Mouse (Mus musculus) limb, embryonic 15.5 days (tissue): Measurements from ENCODE around the gene Lrit2. TPM values are rescaled to one million over a fixed set of nuclear protein-coding genes. Genes with fewer than 3 reads are reported as not detected.

Source experiments
- ATAC-seq: fragments of 200-750 bp; cut with Nextera tagmentation; 2 replicates; pipeline ENCODE4 v1.8.0; 2017; ENCODE audit warnings: low read depth, moderate TSS enrichment; ENCODE audit not compliant: insufficient number of reproducible peaks, low FRiP score, low TSS enrichment
- H3K27ac ChIP-seq: fragments of 300-500 bp; sonication (generic); 2 replicates; pipeline ENCODE4 v1.5.1; 2015; ENCODE audit warnings: moderate library complexity, mild to moderate bottlenecking, inconsistent platforms
- H3K27me3 ChIP-seq: fragments of 300-500 bp; sonication (generic); 2 replicates; pipeline ENCODE4 v1.6.1; 2015; ENCODE audit warnings: inconsistent platforms
- H3K36me3 ChIP-seq: fragments of 300-500 bp; sonication (generic); 2 replicates; pipeline ENCODE4 v1.6.1; 2015; ENCODE audit warnings: inconsistent platforms
- H3K4me1 ChIP-seq: fragments of 300-500 bp; sonication (generic); 2 replicates; pipeline ENCODE4 v1.6.1; 2015; ENCODE audit warnings: inconsistent platforms
- H3K4me2 ChIP-seq: fragments of 300-500 bp; sonication (generic); 2 replicates; pipeline ENCODE4 v1.6.1; 2015; ENCODE audit warnings: mild to moderate bottlenecking, inconsistent platforms
- H3K4me3 ChIP-seq: fragments of 300-500 bp; sonication (generic); 2 replicates; pipeline ENCODE4 v1.5.1; 2015; ENCODE audit warnings: mild to moderate bottlenecking, inconsistent platforms
- H3K9ac ChIP-seq: fragments of 300-500 bp; sonication (generic); 2 replicates; pipeline ENCODE4 v1.6.1; 2015; ENCODE audit warnings: inconsistent platforms
- H3K9me3 ChIP-seq: fragments of 300-500 bp; sonication (generic); 2 replicates; pipeline ENCODE4 v1.6.1; 2016; ENCODE audit warnings: inconsistent platforms
- WGBS: fragments of 180-500 bp; shearing (Covaris S2); methylation state at CpG from one replicate; pipeline ENCODE4 v1.1.7; 2015; 5-methylcytosine and 5-hydroxymethylcytosine counted together
- polyA plus RNA-seq: library from polyadenylated mRNA; unstranded; fragments of >200 nt; fragmentation: Nextera tagmentation; extraction: Ambion mirVana; gene quantifications from 2 replicates; pipeline ENCODE4 v1.2.1, GENCODE M21; 2015

Gene Lrit2
- polyA plus RNA-seq, 1 experiment from 2014 or later = not detected

GRCm38 (mm10) chr14:37083755-37084154 is 16.0 kb downstream of the Lrit2 start:
- H3K4me1 ChIP-seq = no peaks in the 10 kb centered on the region
- no peak for ATAC-seq
- no peaks in the 10 kb centered on the region for H3K9me3 ChIP-seq
- no peaks in the 10 kb centered on the region for H3K27me3 ChIP-seq
- H3K27ac ChIP-seq = no peak overlapping the region
- no peak overlapping the region for H3K9ac ChIP-seq
- H3K4me3 ChIP-seq = no peak overlapping the region
- H3K4me2 ChIP-seq = no peak overlapping the region
- WGBS = 29% methylated on average over 4 of the region's 4 CpGs
- H3K36me3 ChIP-seq = no peaks in the 10 kb centered on the region

- no peak for ATAC-seq
- no peaks in the 10 kb centered on the region for H3K9me3 ChIP-seq
- no peak overlapping the region for H3K4me2 ChIP-seq
- no peak overlapping the region for H3K27ac ChIP-seq
- H3K36me3 ChIP-seq = no peaks in the 10 kb centered on the region
- H3K4me1 ChIP-seq = peaks cover 9% of the 10 kb centered on the region
- WGBS = 78% methylated on average over 6 of the region's 6 CpGs
- no peak overlapping the region for H3K4me3 ChIP-seq
- no peak overlapping the region for H3K9ac ChIP-seq
- H3K27me3 ChIP-seq = peaks cover 30% of the 10 kb centered on the region
These were observed 26.7 kb downstream of the Lrit2 start for GRCm38 (mm10) chr14:37094436-37094835.

GRCm38 (mm10) chr14:37095556-37095955 is 27.8 kb downstream of the Lrit2 start:
- Histone ChIP-seq H3K9me3 (no peaks in the 10 kb centered on the region), H3K4me1 (peaks cover 9% of the 10 kb centered on the region), H3K27ac (no peak overlapping the region), H3K4me3 (no peak overlapping the region), H3K9ac (no peak overlapping the region), H3K27me3 (peaks cover 30% of the 10 kb centered on the region), H3K4me2 (no peak overlapping the region), H3K36me3 (no peaks in the 10 kb centered on the region)
- no peak for ATAC-seq
- WGBS = 77% methylated on average over 4 of the region's 4 CpGs

GRCm38 (mm10) chr14:37097956-37098530 is 30.3 kb downstream of the Lrit2 start, which contains the start of gene Cdhr1:
Gene Cdhr1, minus strand, starts transcription at chr14:37098347.
- peak within 1 kb of the TSS; percentile 44 for H3K4me2 ChIP-seq
- H3K27me3 ChIP-seq = peaks cover 30% of the 10 kb centered on the region
- H3K9me3 ChIP-seq = no peaks in the 10 kb centered on the region
- ATAC-seq = no peak
- peaks cover 9% of the 10 kb centered on the region for H3K4me1 ChIP-seq
- 1% methylated on average over 30 of the region's 30 CpGs for WGBS
- H3K36me3 ChIP-seq = no peaks in the 10 kb centered on the region
- no peak within 1 kb of the TSS for H3K27ac ChIP-seq
- 0 out of 2 replicates have a peak within 1 kb of the TSS, but pooled peaks have one; percentile 8 for H3K9ac ChIP-seq
- peak within 1 kb of the TSS; percentile 27 for H3K4me3 ChIP-seq

- Histone ChIP-seq H3K9ac (no peak overlapping the region), H3K36me3 (no peaks in the 10 kb centered on the region), H3K4me3 (no peak overlapping the region), H3K4me2 (no peak overlapping the region), H3K9me3 (no peaks in the 10 kb centered on the region), H3K4me1 (peaks cover 9% of the 10 kb centered on the region), H3K27ac (no peak overlapping the region), H3K27me3 (peaks cover 26% of the 10 kb centered on the region)
- 75% methylated on average over 5 of the region's 5 CpGs for WGBS
- no peak for ATAC-seq
These were observed 33.8 kb downstream of the Lrit2 start for GRCm38 (mm10) chr14:37101531-37101930.

- ATAC-seq = no peak
These were observed 34.8 kb downstream of the Lrit2 start for GRCm38 (mm10) chr14:37102484-37102883.

GRCm38 (mm10) chr14:37104747-37105146 is 37.0 kb downstream of the Lrit2 start:
- Histone ChIP-seq H3K4me3 (no peak overlapping the region), H3K4me2 (no peak overlapping the region), H3K9ac (no peak overlapping the region), H3K9me3 (no peaks in the 10 kb centered on the region), H3K36me3 (no peaks in the 10 kb centered on the region), H3K4me1 (no peaks in the 10 kb centered on the region; the same call in 1 of the 2 replicates), H3K27ac (no peak overlapping the region), H3K27me3 (no peaks in the 10 kb centered on the region)
- no peak for ATAC-seq
- WGBS = 47% methylated on average over 5 of the region's 5 CpGs

More at GRCm38 (mm10) chr14:37102484-37102883, 34.8 kb downstream of the Lrit2 start:
- Histone ChIP-seq H3K36me3 (no peaks in the 10 kb centered on the region), H3K4me2 (no peak overlapping the region), H3K9me3 (no peaks in the 10 kb centered on the region), H3K27ac (no peak overlapping the region), H3K4me3 (no peak overlapping the region), H3K4me1 (peaks cover 9% of the 10 kb centered on the region), H3K9ac (no peak overlapping the region), H3K27me3 (peaks cover 18% of the 10 kb centered on the region)
- 66% methylated on average over 3 of the region's 3 CpGs for WGBS

GRCm38 (mm10) chr14:37105846-37106245 is 38.1 kb downstream of the Lrit2 start:
- Histone ChIP-seq H3K4me1 (peaks cover 3% of the 10 kb centered on the region), H3K27me3 (no peaks in the 10 kb centered on the region), H3K9ac (no peak overlapping the region), H3K4me2 (no peak overlapping the region), H3K27ac (no peak overlapping the region), H3K4me3 (no peak overlapping the region), H3K36me3 (no peaks in the 10 kb centered on the region), H3K9me3 (no peaks in the 10 kb centered on the region)
- no peak for ATAC-seq
- WGBS = 26% methylated on average over 7 of the region's 7 CpGs

- Histone ChIP-seq H3K27me3 (no peaks in the 10 kb centered on the region), H3K4me1 (peaks cover 3% of the 10 kb centered on the region), H3K4me3 (no peak overlapping the region), H3K36me3 (no peaks in the 10 kb centered on the region), H3K27ac (no peak overlapping the region), H3K4me2 (no peak overlapping the region), H3K9ac (no peak overlapping the region), H3K9me3 (no peaks in the 10 kb centered on the region)
- ATAC-seq = no peak
- WGBS = 39% methylated on average over 8 of the region's 8 CpGs
These were observed 41.7 kb downstream of the Lrit2 start for GRCm38 (mm10) chr14:37109460-37109859.

GRCm38 (mm10) chr14:37109975-37110374 is 42.2 kb downstream of the Lrit2 start:
- Histone ChIP-seq H3K4me2 (0 out of 2 replicates have a peak overlapping the region, but pooled peaks have one; percentile 8), H3K9ac (no peak overlapping the region), H3K9me3 (no peaks in the 10 kb centered on the region), H3K27me3 (no peaks in the 10 kb centered on the region), H3K4me3 (no peak overlapping the region), H3K36me3 (no peaks in the 10 kb centered on the region), H3K27ac (no peak overlapping the region), H3K4me1 (peaks cover 3% of the 10 kb centered on the region)
- no peak for ATAC-seq
- 9% methylated on average over 9 of the region's 9 CpGs for WGBS

- Histone ChIP-seq H3K36me3 (no peaks in the 10 kb centered on the region), H3K4me3 (no peak overlapping the region), H3K27ac (no peak overlapping the region), H3K4me1 (peaks cover 3% of the 10 kb centered on the region), H3K9me3 (no peaks in the 10 kb centered on the region), H3K27me3 (no peaks in the 10 kb centered on the region), H3K9ac (no peak overlapping the region), H3K4me2 (no peak overlapping the region)
- 57% methylated on average over 2 of the region's 2 CpGs for WGBS
- no peak for ATAC-seq
These were observed 42.7 kb downstream of the Lrit2 start for GRCm38 (mm10) chr14:37110456-37110855.

GRCm38 (mm10) chr14:37111371-37111770 is 43.6 kb downstream of the Lrit2 start:
- Histone ChIP-seq H3K9me3 (no peaks in the 10 kb centered on the region), H3K4me1 (peaks cover 3% of the 10 kb centered on the region), H3K9ac (no peak overlapping the region), H3K4me2 (no peak overlapping the region), H3K27me3 (no peaks in the 10 kb centered on the region), H3K36me3 (no peaks in the 10 kb centered on the region), H3K27ac (no peak overlapping the region), H3K4me3 (no peak overlapping the region)
- no peak for ATAC-seq

GRCm38 (mm10) chr14:37112931-37113330 is 45.2 kb downstream of the Lrit2 start:
- Histone ChIP-seq H3K27me3 (no peaks in the 10 kb centered on the region), H3K9me3 (no peaks in the 10 kb centered on the region), H3K27ac (no peak overlapping the region), H3K36me3 (no peaks in the 10 kb centered on the region), H3K4me1 (peaks cover 3% of the 10 kb centered on the region), H3K4me3 (no peak overlapping the region), H3K4me2 (no peak overlapping the region), H3K9ac (no peak overlapping the region)
- WGBS = 84% methylated on average over 7 of the region's 7 CpGs
- no peak for ATAC-seq
